18 mouse cellular contexts compared by ENCODE assay signal in the genomic region with DNA sequence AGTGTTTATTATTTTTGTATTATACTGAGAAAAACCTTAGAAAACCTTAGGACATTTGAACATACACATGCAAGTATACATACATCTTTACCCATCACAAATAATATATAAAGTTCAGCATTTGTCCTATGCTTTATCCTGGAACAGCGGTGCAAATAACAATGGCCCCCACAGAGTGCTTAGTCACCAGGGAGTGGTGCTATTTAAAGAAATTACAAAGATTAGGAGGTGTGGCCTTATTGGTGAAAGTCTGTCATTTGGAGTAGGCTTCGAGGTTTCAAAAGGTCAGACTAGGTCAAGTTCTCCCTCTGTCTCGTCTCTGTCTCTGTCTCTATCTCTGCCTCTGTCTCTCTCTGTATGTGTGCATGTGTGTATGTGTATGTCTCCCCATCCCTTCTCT.
"Had no signal": no experiment of that assay in that cellular context is flagged by ENCODE, and none has a peak within 500 bp of the region (broad histone marks: within the 10 kb centered on the region; RNA-seq: fewer than 3 reads in every experiment).

No protein-coding gene starts in this region.

- H3K27ac ChIP-seq: kidney, embryonic 15.5 days; limb, embryonic 10.5 days; limb, embryonic 13.5 days; liver, embryonic 12.5 days; liver, embryonic 15.5 days; lung, embryonic 15.5 days had no signal

- H3K9ac ChIP-seq: kidney, embryonic 15.5 days; limb, embryonic 13.5 days; liver, embryonic 12.5 days; liver, embryonic 15.5 days; lung, embryonic 15.5 days had no signal

- DNase-seq: kidney, adult 8-10 months; kidney, postnatal 10 days; kidney, postnatal 36 days; liver; lung, adult 18-20 months; lung, postnatal 10 days; lung, postnatal 36 days; midbrain, embryonic 14.5 days; thymus, adult 2 months; thymus, postnatal 14 days; thymus, postnatal 4 days had no signal

- H3K27me3 ChIP-seq: kidney, embryonic 15.5 days; limb, embryonic 13.5 days; liver, embryonic 12.5 days; liver, embryonic 15.5 days; lung, embryonic 15.5 days had no signal

- H3K4me1 ChIP-seq: kidney, embryonic 15.5 days; limb, embryonic 10.5 days; limb, embryonic 13.5 days; liver, embryonic 12.5 days; liver, embryonic 15.5 days; lung, embryonic 15.5 days had no signal

- H3K9me3 ChIP-seq: kidney, embryonic 15.5 days; limb, embryonic 10.5 days; limb, embryonic 13.5 days; liver, embryonic 12.5 days; liver, embryonic 15.5 days; lung, embryonic 15.5 days had no signal

- H3K4me2 ChIP-seq: kidney, embryonic 15.5 days; limb, embryonic 13.5 days; liver, embryonic 12.5 days; liver, embryonic 15.5 days; lung, embryonic 15.5 days; midbrain, embryonic 11.5 days had no signal

- H3K36me3 ChIP-seq: kidney, embryonic 15.5 days; limb, embryonic 10.5 days; limb, embryonic 13.5 days; liver, embryonic 12.5 days; liver, embryonic 15.5 days; lung, embryonic 15.5 days had no signal

- ATAC-seq: liver, embryonic 12.5 days had no signal

- H3K4me3 ChIP-seq: kidney, embryonic 15.5 days; limb, embryonic 10.5 days; limb, embryonic 13.5 days; liver, embryonic 12.5 days; liver, embryonic 15.5 days; lung, embryonic 15.5 days had no signal
